Mouse (Mus musculus) kidney, embryonic 16.5 days (tissue): ENCODE data around the gene Inpp5e. TPM values are rescaled to one million over a fixed set of nuclear protein-coding genes. Genes with fewer than 3 reads are reported as not detected.

Source experiments
- polyA plus RNA-seq: library from polyadenylated mRNA; unstranded; fragments of >200 nt; fragmentation: Nextera tagmentation; extraction: Ambion mirVana; gene quantifications from 2 replicates; pipeline ENCODE4 v1.2.1, GENCODE M21; 2015

Gene Inpp5e
- polyA plus RNA-seq, 1 experiment from 2014 or later: 24.9 TPM

Other genes with a start within 250 kb of the Inpp5e start
- 0.09 TPM in 1 of 2 replicates, not detected in the other for gene Lhx3, start 200.9 kb downstream of the Inpp5e start, polyA plus RNA-seq
- 18.4 and 20.7 TPM in 2 replicates for gene Qsox2, start 171.7 kb downstream of the Inpp5e start, polyA plus RNA-seq
- 0.02 and 0.03 TPM in 2 replicates for gene Ccdc187, start 114.6 kb downstream of the Inpp5e start, polyA plus RNA-seq
- gene Gpsm1, start 93.7 kb downstream of the Inpp5e start, polyA plus RNA-seq: 41.9 and 44.1 TPM in 2 replicates
- 30.6 and 34.2 TPM in 2 replicates for gene Dnlz, start 57.1 kb downstream of the Inpp5e start, polyA plus RNA-seq
- gene Card9, start 48.3 kb downstream of the Inpp5e start, polyA plus RNA-seq: 0.92 and 1.4 TPM in 2 replicates
- 31.7 and 35.3 TPM in 2 replicates for gene Snapc4, start 28.6 kb downstream of the Inpp5e start, polyA plus RNA-seq
- gene Entr1, start 19.9 kb downstream of the Inpp5e start, polyA plus RNA-seq: 125 and 127 TPM in 2 replicates
- 122 TPM in 2 replicates for gene Pmpca, start 19.9 kb downstream of the Inpp5e start, polyA plus RNA-seq
- 27.6 and 28.6 TPM in 2 replicates for gene Sec16a, start 36.0 kb upstream of the Inpp5e start, polyA plus RNA-seq
- gene Notch1, start 107.5 kb upstream of the Inpp5e start, polyA plus RNA-seq: 23.7 and 27.0 TPM in 2 replicates
- gene Egfl7, start 170.8 kb upstream of the Inpp5e start, polyA plus RNA-seq: 257 and 266 TPM in 2 replicates
- not detected in 2 replicates for gene Gm20532, start 177.4 kb upstream of the Inpp5e start, polyA plus RNA-seq
- 53.0 and 57.0 TPM in 2 replicates for gene Agpat2, start 195.2 kb upstream of the Inpp5e start, polyA plus RNA-seq
- gene Fam69b, start 219.3 kb upstream of the Inpp5e start, polyA plus RNA-seq: 39.3 and 40.3 TPM in 2 replicates